Mouse (Mus musculus): ENCODE data around the gene Ccdc124. TPM values are rescaled to one million over a fixed set of nuclear protein-coding genes. Genes with fewer than 3 reads are reported as not detected.

Ccdc124 gene
- polyA plus RNA-seq, 1 experiment from 2014 or later: 182 TPM

DNA sequence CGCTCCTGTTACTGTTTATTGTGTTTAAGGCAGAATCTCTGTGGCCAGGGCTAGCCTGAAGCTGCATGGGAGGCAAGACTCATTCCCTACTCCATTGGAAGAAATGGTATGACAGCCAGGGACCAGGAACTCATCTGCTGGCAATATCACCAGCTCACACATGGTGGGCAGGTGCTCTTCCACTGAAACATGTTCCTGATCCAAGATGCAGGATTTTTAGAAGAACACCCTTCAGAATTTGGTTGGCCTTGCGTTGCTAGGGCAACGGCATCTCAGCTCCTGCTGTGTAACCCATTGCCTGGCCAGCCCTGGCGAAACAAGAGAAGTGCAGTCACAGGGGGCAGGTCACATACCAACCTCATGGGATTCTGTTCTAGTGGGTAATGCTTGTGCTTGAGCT, 5.8 kb upstream of the Ccdc124 start:
- WGBS: 48% methylated on average over 4 of the region's 4 CpGs

GRCm38 (mm10) chr8:70878178-70878577, 4.4 kb upstream of the Ccdc124 start:
- no peak overlapping the region for H3K4me2 ChIP-seq (ENCODE audit: low read length)
- H3K9ac ChIP-seq (ENCODE audit: low read depth, low read length): no peak overlapping the region
- 0 out of 2 replicates have a peak, but pooled peaks cover 2% of the 10 kb centered on the region for H3K4me1 ChIP-seq (ENCODE audit: control insufficient read depth, insufficient read depth, low read length)
- H3K36me3 ChIP-seq (ENCODE audit: control insufficient read depth, insufficient read depth, low read length): no peaks in the 10 kb centered on the region
- 43% methylated on average over 2 of the region's 2 CpGs for WGBS
- H3K27me3 ChIP-seq (ENCODE audit: control insufficient read depth, insufficient read depth, low read depth, low read length): no peaks in the 10 kb centered on the region
- no peak overlapping the region for H3K27ac ChIP-seq (ENCODE audit: low read length)
- no peaks in the 10 kb centered on the region for H3K9me3 ChIP-seq (replicated peaks; ENCODE audit: control insufficient read depth, low read length, poor library complexity, severe bottlenecking)
- no peak for ATAC-seq
- H3K4me3 ChIP-seq (ENCODE audit: low read depth, low read length): no peak overlapping the region

More for the DNA sequence above, 5.8 kb upstream of the Ccdc124 start:
- Histone ChIP-seq H3K9ac (ENCODE audit: low read depth, low read length) (no peak overlapping the region), H3K27ac (ENCODE audit: low read length) (no peak overlapping the region), H3K36me3 (ENCODE audit: control insufficient read depth, insufficient read depth, low read length) (no peaks in the 10 kb centered on the region), H3K27me3 (ENCODE audit: control insufficient read depth, insufficient read depth, low read depth, low read length) (no peaks in the 10 kb centered on the region), H3K4me3 (ENCODE audit: low read depth, low read length) (no peak overlapping the region), H3K4me1 (ENCODE audit: control insufficient read depth, insufficient read depth, low read length) (no peaks in the 10 kb centered on the region), H3K4me2 (ENCODE audit: low read length) (no peak overlapping the region), H3K9me3 (replicated peaks; ENCODE audit: control insufficient read depth, low read length, poor library complexity, severe bottlenecking) (no peaks in the 10 kb centered on the region)
- no peak for ATAC-seq

- H3K4me3 ChIP-seq (ENCODE audit: low read depth, low read length): no peak overlapping the region
- H3K27ac ChIP-seq (ENCODE audit: low read length): no peak overlapping the region
- no peaks in the 10 kb centered on the region for H3K9me3 ChIP-seq (replicated peaks; ENCODE audit: control insufficient read depth, low read length, poor library complexity, severe bottlenecking)
- no peaks in the 10 kb centered on the region for H3K36me3 ChIP-seq (ENCODE audit: control insufficient read depth, insufficient read depth, low read length)
- ATAC-seq: no peak
- H3K9ac ChIP-seq (ENCODE audit: low read depth, low read length): no peak overlapping the region
- H3K27me3 ChIP-seq (ENCODE audit: control insufficient read depth, insufficient read depth, low read depth, low read length): no peaks in the 10 kb centered on the region
- no peak overlapping the region for H3K4me2 ChIP-seq (ENCODE audit: low read length)
- H3K4me1 ChIP-seq (ENCODE audit: control insufficient read depth, insufficient read depth, low read length): peaks cover 12% of the 10 kb centered on the region
- WGBS: 68% methylated on average over 4 of the region's 4 CpGs
Measured at GRCm38 (mm10) chr8:70876382-70876781, 2.6 kb upstream of the Ccdc124 start.

DNA sequence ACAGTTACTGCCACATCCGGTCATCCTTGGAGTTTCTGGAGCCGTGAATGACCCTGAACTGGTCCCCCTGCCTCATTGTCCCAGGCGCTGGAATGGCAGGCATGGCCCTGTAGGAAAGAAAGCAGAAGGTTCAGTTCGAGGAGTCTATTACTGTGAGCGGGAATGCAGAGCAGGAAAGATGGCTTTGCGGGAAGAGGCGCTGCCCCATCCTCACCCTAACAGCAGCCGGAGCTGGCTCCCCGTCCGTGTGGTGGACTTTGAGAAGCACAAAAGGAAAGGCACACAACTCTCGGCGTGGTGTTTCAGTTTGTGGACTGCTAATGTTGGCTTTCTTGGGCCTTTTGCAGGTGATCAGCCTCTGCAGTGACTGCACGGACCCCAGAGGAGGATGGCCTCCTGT, 706 bp upstream of the Ccdc124 start:
- no peak overlapping the region for H3K4me2 ChIP-seq (ENCODE audit: low read length)
- H3K27me3 ChIP-seq (ENCODE audit: control insufficient read depth, insufficient read depth, low read depth, low read length): no peaks in the 10 kb centered on the region
- 94% methylated on average over 13 of the region's 13 CpGs for WGBS
- H3K4me3 ChIP-seq (ENCODE audit: low read depth, low read length): no peak overlapping the region
- no peaks in the 10 kb centered on the region for H3K9me3 ChIP-seq (replicated peaks; ENCODE audit: control insufficient read depth, low read length, poor library complexity, severe bottlenecking)
- H3K4me1 ChIP-seq (ENCODE audit: control insufficient read depth, insufficient read depth, low read length): peaks cover 14% of the 10 kb centered on the region
- H3K27ac ChIP-seq (ENCODE audit: low read length): no peak overlapping the region
- no peaks in the 10 kb centered on the region for H3K36me3 ChIP-seq (ENCODE audit: control insufficient read depth, insufficient read depth, low read length)
- no peak for ATAC-seq
- no peak overlapping the region for H3K9ac ChIP-seq (ENCODE audit: low read depth, low read length)

- peak; percentile 2; the same call in 1 of the 2 replicates for ATAC-seq
- H3K27ac ChIP-seq (ENCODE audit: low read length): peak overlapping the region; percentile 90
- 0 out of 2 replicates have a peak, but pooled peaks cover 4% of the 10 kb centered on the region for H3K36me3 ChIP-seq (ENCODE audit: control insufficient read depth, insufficient read depth, low read length)
- no peaks in the 10 kb centered on the region for H3K9me3 ChIP-seq (replicated peaks; ENCODE audit: control insufficient read depth, low read length, poor library complexity, severe bottlenecking)
- no peaks in the 10 kb centered on the region for H3K27me3 ChIP-seq (ENCODE audit: control insufficient read depth, insufficient read depth, low read depth, low read length)
- H3K4me2 ChIP-seq (ENCODE audit: low read length): peak overlapping the region; percentile 98
- H3K9ac ChIP-seq (ENCODE audit: low read depth, low read length): peak overlapping the region; percentile 85
- peaks cover 25% of the 10 kb centered on the region for H3K4me1 ChIP-seq (ENCODE audit: control insufficient read depth, insufficient read depth, low read length)
- WGBS: 6% methylated on average over 31 of the region's 31 CpGs
- H3K4me3 ChIP-seq (ENCODE audit: low read depth, low read length): peak overlapping the region; percentile 92
Measured at GRCm38 (mm10) chr8:70872643-70873363, 932 bp downstream of the Ccdc124 start.

- WGBS: 91% methylated on average over 5 of the region's 5 CpGs
- Histone ChIP-seq H3K4me1 (ENCODE audit: control insufficient read depth, insufficient read depth, low read length) (peaks cover 26% of the 10 kb centered on the region), H3K9ac (ENCODE audit: low read depth, low read length) (no peak overlapping the region)
Measured at GRCm38 (mm10) chr8:70871195-70871807, 2.4 kb downstream of the Ccdc124 start.

GRCm38 (mm10) chr8:70869601-70870041, 4.1 kb downstream of the Ccdc124 start:
- H3K4me1 ChIP-seq (ENCODE audit: control insufficient read depth, insufficient read depth, low read length): peaks cover 37% of the 10 kb centered on the region
- H3K27ac ChIP-seq (ENCODE audit: low read length): peak overlapping the region; percentile 60
- ATAC-seq: no peak
- no peaks in the 10 kb centered on the region for H3K9me3 ChIP-seq (replicated peaks; ENCODE audit: control insufficient read depth, low read length, poor library complexity, severe bottlenecking)
- H3K4me3 ChIP-seq (ENCODE audit: low read depth, low read length): no peak overlapping the region
- H3K4me2 ChIP-seq (ENCODE audit: low read length): peak overlapping the region; percentile 0; the same call in 1 of the 2 replicates
- WGBS: 47% methylated on average over 16 of the region's 16 CpGs
- H3K36me3 ChIP-seq (ENCODE audit: control insufficient read depth, insufficient read depth, low read length): 0 out of 2 replicates have a peak, but pooled peaks cover 7% of the 10 kb centered on the region
- H3K9ac ChIP-seq (ENCODE audit: low read depth, low read length): peak overlapping the region; percentile 59
- no peaks in the 10 kb centered on the region for H3K27me3 ChIP-seq (ENCODE audit: control insufficient read depth, insufficient read depth, low read depth, low read length)

More at GRCm38 (mm10) chr8:70871195-70871807, 2.4 kb downstream of the Ccdc124 start:
- H3K27me3 ChIP-seq (ENCODE audit: control insufficient read depth, insufficient read depth, low read depth, low read length): no peaks in the 10 kb centered on the region
- H3K4me3 ChIP-seq (ENCODE audit: low read depth, low read length): no peak overlapping the region
- ATAC-seq: no peak
- no peak overlapping the region for H3K27ac ChIP-seq (ENCODE audit: low read length)
- H3K4me2 ChIP-seq (ENCODE audit: low read length): no peak overlapping the region
- H3K9me3 ChIP-seq (replicated peaks; ENCODE audit: control insufficient read depth, low read length, poor library complexity, severe bottlenecking): no peaks in the 10 kb centered on the region
- 0 out of 2 replicates have a peak, but pooled peaks cover 7% of the 10 kb centered on the region for H3K36me3 ChIP-seq (ENCODE audit: control insufficient read depth, insufficient read depth, low read length)

DNA sequence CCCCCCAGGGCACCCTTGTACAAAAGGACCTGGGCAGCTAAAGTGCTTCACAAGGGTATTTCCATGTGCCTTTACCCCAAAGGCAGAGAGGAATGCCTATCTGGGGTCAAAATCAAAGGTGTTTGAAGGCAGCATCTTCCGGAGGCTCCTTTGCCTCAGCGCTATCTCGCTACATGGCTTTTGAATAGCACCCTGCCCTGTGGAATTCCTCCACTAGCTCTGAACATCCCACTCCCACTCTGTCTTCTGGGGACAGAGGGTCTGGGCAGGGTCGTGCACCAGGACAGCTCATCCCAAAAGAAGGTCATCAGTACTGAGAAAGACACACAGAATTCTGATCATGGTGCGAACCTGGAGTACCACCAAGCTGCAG, 4.5 kb downstream of the Ccdc124 start:
- Histone ChIP-seq H3K4me3 (ENCODE audit: low read depth, low read length) (no peak overlapping the region), H3K27ac (ENCODE audit: low read length) (peak overlapping the region; percentile 60), H3K4me2 (ENCODE audit: low read length) (peak overlapping the region; percentile 0; the same call in 1 of the 2 replicates), H3K27me3 (ENCODE audit: control insufficient read depth, insufficient read depth, low read depth, low read length) (no peaks in the 10 kb centered on the region), H3K4me1 (ENCODE audit: control insufficient read depth, insufficient read depth, low read length) (peaks cover 41% of the 10 kb centered on the region), H3K9ac (ENCODE audit: low read depth, low read length) (peak overlapping the region; percentile 59), H3K9me3 (replicated peaks; ENCODE audit: control insufficient read depth, low read length, poor library complexity, severe bottlenecking) (no peaks in the 10 kb centered on the region), H3K36me3 (ENCODE audit: control insufficient read depth, insufficient read depth, low read length) (0 out of 2 replicates have a peak, but pooled peaks cover 7% of the 10 kb centered on the region)
- no peak for ATAC-seq
- 34% methylated on average over 5 of the region's 5 CpGs for WGBS
